Mouse (Mus musculus) thymus, postnatal 14 days (tissue): ENCODE results near the gene Dctpp1.
"Not testable (repeated sequence)": the region's sequence is repeated elsewhere in the genome, so short reads cannot be mapped to it uniquely, and the experiment has no call there.

Experiments used
- DNase-seq: peaks from one replicate; pipeline ENCODE4 v3.0.0; 2021

Gene Dctpp1

GRCm38 (mm10) chr7:127270256-127270655 is 9.7 kb upstream of the Dctpp1 start:
- no peak for DNase-seq

GRCm38 (mm10) chr7:127263526-127263925 is 3.0 kb upstream of the Dctpp1 start:
- DNase-seq, result no peak

DNA sequence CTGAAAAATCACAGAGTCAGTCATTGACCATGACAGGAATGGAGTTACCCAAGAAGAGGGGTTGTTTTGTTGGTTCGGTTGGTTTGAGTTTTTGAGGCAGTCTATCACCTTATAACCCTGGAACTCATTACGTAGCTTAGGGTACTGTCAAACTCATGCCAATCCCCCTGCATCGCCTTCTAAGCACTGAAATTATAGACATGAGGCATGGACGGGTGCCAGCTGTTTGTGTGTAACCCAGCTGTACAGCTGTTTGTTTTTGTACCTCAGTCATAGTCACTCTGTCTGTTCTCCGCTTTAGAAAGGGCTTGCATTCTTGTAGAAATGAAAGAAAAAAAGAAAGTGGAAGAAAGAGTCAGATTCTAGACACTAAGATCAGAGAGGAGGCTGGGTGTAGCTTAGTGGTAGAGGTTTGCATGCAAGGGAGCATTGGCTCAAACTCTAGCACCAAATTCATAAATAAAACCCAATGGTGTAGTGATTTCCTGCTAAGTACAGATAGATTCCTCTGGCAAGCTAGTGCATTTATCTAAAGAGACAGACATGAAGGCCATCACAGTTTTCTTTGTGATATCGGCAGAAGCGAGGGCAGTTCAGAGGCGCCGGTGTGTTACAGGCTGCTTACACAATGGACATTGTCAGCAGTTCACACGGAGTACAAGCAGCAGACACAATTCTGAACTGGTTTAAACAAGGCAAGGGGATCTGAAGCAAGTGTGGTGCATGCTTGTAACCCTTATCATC is 1.9 kb upstream of the Dctpp1 start:
- DNase-seq, result no peak

GRCm38 (mm10) chr7:127259186-127259905 is 1.2 kb downstream of the Dctpp1 start:
- no peak for DNase-seq

GRCm38 (mm10) chr7:127256518-127256917 is 4.0 kb downstream of the Dctpp1 start:
- no peak for DNase-seq

GRCm38 (mm10) chr7:127255965-127256364 is 4.5 kb downstream of the Dctpp1 start:
- no peak for DNase-seq

GRCm38 (mm10) chr7:127255008-127255407 is 5.5 kb downstream of the Dctpp1 start:
- no peak for DNase-seq

DNA sequence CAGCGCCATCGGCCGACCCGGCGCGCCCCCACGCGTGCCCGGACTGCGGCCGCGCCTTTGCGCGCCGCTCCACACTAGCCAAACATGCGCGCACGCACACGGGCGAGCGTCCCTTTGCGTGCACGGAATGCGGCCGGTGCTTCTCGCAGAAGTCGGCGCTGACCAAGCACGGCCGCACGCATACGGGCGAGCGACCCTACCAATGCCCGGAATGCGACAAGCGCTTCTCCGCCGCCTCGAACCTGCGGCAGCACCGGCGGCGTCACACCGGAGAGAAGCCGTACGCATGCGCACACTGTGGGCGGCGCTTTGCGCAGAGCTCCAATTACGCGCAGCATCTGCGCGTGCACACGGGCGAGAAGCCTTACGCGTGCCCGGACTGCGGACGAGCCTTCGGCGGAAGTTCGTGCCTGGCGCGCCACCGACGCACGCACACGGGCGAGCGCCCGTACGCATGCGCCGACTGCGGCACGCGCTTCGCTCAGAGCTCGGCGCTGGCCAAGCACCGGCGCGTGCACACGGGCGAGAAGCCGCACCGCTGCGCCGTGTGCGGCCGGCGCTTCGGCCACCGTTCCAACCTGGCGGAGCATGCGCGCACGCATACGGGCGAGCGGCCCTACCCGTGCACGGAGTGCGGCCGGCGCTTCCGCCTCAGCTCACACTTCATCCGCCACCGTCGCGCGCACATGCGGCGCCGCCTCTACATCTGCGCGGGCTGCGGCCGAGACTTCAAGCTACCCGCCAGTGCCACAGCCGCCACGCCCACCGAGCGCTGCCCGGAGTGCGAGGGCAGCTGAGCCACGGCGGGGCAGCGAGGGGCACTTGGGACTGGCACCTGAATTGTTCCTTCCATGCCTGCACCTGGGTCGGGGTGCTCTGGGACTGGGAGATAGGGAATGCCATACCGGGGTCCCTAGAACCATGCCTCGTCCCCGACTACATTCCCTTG is 6.4 kb downstream of the Dctpp1 start:
- peak; percentile 97 for DNase-seq

GRCm38 (mm10) chr7:127253341-127253740 is 7.2 kb downstream of the Dctpp1 start:
- DNase-seq, result no peak

- DNase-seq, result peak; percentile 60
These were observed 8.1 kb downstream of the Dctpp1 start for GRCm38 (mm10) chr7:127252414-127252813.

DNA sequence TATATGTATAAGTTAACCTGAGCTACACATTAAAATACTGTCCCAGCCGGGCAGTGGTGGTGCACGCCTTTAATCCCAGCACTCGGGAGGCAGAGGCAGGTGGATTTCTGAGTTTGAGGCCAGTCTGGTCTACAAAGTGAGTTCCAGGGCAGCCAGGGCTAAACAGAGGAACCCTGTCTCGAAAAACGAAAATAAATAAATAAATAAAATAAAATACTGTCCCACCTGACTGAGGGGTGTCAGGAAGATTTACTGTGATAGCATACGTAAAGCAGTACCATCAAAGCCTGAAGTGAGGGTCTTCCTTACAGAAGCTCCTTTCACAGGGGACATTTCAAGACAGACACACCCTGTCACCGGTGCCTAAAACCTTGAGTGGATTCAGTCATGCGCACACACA is 10.0 kb downstream of the Dctpp1 start:
- DNase-seq, result not testable (repeated sequence)

- no peak for DNase-seq
These were observed 15.6 kb downstream of the Dctpp1 start for GRCm38 (mm10) chr7:127244658-127245510.

DNA sequence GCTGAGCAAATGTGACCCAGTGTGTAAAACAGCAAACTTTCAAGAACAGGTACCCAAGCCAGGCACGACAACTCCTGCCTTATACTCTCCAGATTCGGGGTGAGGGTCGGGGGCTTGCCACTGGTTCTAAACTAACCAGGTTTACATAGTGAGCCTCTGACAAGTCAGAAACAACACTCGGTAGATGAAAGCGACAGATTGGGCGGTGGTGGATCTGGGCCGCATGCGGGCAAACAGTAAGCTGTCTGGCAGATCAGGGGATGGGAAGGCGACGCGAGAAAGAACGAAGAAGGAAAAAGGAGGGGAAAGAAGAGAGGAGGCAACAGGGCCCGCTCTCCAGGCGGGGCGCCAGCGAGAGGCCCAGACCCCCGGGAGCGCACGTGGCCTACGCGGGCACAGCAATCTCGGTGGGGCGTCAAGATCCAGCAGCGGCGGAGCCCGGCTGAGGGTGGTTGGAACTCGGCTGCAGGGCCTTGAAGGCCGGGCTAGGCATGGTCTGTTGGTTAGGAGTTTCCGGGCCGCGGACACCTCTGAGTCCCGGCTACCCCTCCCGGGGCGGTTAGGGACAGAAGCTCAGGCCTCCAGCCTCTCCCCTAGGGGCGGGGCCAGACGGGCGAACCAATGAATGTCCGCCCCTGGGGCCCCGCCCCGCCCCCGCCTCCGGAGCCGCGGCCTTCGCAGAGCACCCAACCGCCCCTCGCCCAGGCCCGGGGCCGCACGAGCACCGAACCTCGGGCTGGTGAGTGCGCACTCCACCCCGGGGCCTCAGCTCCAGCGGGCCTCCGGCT is 16.4 kb downstream of the Dctpp1 start, which contains the start of gene Zfp771:
Gene Zfp771 (plus strand): TSS at position 405 of the 788 bp plus-strand sequence.
- peak; percentile 95 for DNase-seq

DNA sequence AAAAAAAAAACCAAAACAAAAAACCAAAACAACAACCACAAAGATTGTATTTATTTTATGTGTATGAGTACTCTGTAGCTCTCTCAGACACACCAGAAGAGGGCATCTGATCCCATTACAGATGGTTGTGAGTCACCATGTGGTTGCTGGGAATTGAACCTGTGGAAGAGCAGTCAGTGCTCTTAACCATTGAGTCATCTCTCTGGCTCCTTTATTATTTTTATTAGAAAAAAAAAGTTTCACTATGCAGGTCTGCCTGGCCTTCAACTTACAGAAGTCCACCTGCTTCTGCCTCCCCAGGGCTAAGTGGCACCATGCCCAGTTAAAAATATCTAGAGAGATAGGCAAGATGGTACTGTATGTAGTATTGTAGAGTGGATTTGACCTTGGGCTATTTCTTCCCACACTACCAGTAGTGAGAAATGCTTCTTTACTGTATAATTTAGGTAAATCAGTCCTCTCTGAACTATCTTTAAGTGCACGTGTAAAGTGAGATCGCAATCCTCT is 17.1 kb downstream of the Dctpp1 start:
- no peak for DNase-seq

DNA sequence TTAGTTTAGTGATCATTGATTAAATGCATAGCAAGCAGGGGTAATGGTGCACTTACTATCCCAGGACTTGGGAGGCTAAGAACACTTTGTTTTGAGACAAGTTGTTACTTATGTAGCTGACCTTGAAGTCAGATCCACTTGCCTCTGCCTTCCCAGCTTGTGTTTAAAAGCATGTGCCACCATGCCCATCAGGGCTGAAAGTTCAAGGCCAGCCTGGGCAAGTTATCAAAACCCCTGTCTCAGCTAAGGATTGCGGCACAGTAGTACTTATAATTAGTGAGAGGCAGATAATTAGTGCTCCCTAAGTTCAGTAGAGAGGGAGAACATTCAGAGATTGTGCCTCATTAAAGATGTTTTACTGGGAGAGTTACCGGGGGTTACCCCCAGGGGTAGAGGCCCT is 25.7 kb downstream of the Dctpp1 start:
- DNase-seq, result no peak

DNA sequence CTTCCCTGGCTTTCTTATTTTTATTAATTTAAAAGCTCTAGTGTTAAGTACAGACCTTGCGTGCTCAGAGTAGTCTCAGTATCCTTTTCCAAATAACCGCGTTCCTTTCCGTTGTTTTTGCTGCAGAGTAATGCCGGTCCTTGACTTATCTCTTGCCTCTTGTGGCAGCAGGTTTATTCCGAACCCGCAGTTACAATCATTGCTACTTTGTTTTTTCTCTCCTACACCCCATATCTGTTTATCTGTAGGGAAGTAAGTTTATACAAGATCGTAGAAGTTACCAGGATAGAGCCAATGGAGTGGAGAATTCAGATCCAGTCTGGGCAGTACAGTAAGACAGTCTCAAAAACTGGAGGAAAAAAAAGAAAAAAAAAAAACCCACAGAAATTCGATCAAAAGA is 26.7 kb downstream of the Dctpp1 start:
- DNase-seq, result no peak

- no peak for DNase-seq
These were observed 27.1 kb downstream of the Dctpp1 start for GRCm38 (mm10) chr7:127233368-127233749.

GRCm38 (mm10) chr7:127232622-127233367 is 27.7 kb downstream of the Dctpp1 start, which contains the start of the genes Zfp553 and Sept1:
Gene Zfp553, plus strand, starts transcription at chr7:127233061.
Gene Sept1, minus strand, starts transcription at chr7:127233130.
- DNase-seq, result peak; percentile 89

GRCm38 (mm10) chr7:127231826-127232621 is 28.5 kb downstream of the Dctpp1 start:
- no peak for DNase-seq
